Mouse (Mus musculus) heart, embryonic 10.5 days (tissue): Measurements from ENCODE around the gene Srsx. TPM values are rescaled to one million over a fixed set of nuclear protein-coding genes. Genes with fewer than 3 reads are reported as not detected.
"Not testable (repeated sequence)": the region's sequence is repeated elsewhere in the genome, so short reads cannot be mapped to it uniquely, and the experiment has no call there.

Experiments
- DNase-seq: peaks from one replicate; pipeline ENCODE4 v3.0.0-alpha.2; 2017; ENCODE audit warnings: low spot score
- H3K27ac ChIP-seq: fragments of 300-500 bp; sonication (generic); 2 replicates; pipeline ENCODE4 v1.5.1; 2016; ENCODE audit warnings: mild to moderate bottlenecking
- H3K27me3 ChIP-seq: fragments of 300-500 bp; sonication (generic); 2 replicates; pipeline ENCODE4 v1.6.1; 2016; ENCODE audit warnings: mild to moderate bottlenecking; ENCODE audit not compliant: poor library complexity, insufficient read depth, severe bottlenecking
- H3K36me3 ChIP-seq: fragments of 300-500 bp; sonication (generic); 2 replicates; pipeline ENCODE4 v1.6.1; 2016; ENCODE audit warnings: mild to moderate bottlenecking, moderate library complexity
- H3K4me1 ChIP-seq: fragments of 300-500 bp; sonication (generic); 2 replicates; pipeline ENCODE4 v1.6.1; 2016; ENCODE audit warnings: mild to moderate bottlenecking
- H3K4me3 ChIP-seq: fragments of 300-500 bp; sonication (generic); 2 replicates; pipeline ENCODE4 v1.5.1; 2016; ENCODE audit warnings: mild to moderate bottlenecking, moderate library complexity
- H3K9me3 ChIP-seq: fragments of 300-500 bp; sonication (generic); 2 replicates; pipeline ENCODE4 v1.6.1; 2016; ENCODE audit warnings: mild to moderate bottlenecking, moderate library complexity
- WGBS: fragments of 180-500 bp; shearing (Covaris S2); methylation state at CpG from one replicate; pipeline ENCODE4 v1.1.7; 2016; 5-methylcytosine and 5-hydroxymethylcytosine counted together
- polyA plus RNA-seq: library from polyadenylated mRNA; unstranded; fragments of >200 nt; fragmentation: Nextera tagmentation; extraction: Ambion mirVana; gene quantifications from 2 replicates; pipeline ENCODE4 v1.2.1, GENCODE M21; 2016

Srsx gene
- not detected in 2 replicates for polyA plus RNA-seq

GRCm38 (mm10) chrX:123222381-123222780, at the start of gene Srsx:
TSS of gene Srsx (minus strand) at chrX:123222481.
- not testable (repeated sequence) for H3K36me3 ChIP-seq, H3K27ac ChIP-seq, H3K4me1 ChIP-seq, H3K4me3 ChIP-seq, H3K27me3 ChIP-seq, DNase-seq, H3K9me3 ChIP-seq
- WGBS: 33% methylated on average over 1 of the region's 1 CpGs

GRCm38 (mm10) chrX:123246807-123247206, 24.5 kb upstream of the Srsx start, which contains the start of gene Gm17577:
TSS of gene Gm17577 (minus strand) at chrX:123246907.
- no CpG with 5 or more reads among the region's 3 CpGs for WGBS
- H3K9me3 ChIP-seq, H3K4me1 ChIP-seq, H3K27ac ChIP-seq, DNase-seq, H3K27me3 ChIP-seq, H3K36me3 ChIP-seq, H3K4me3 ChIP-seq: not testable (repeated sequence)

Other genes starting within 250 kb of the Srsx start
- not detected in 2 replicates for gene Gm17521, start 192.8 kb downstream of the Srsx start, polyA plus RNA-seq
- 11.6 and 12.1 TPM in 2 replicates for gene Cldn34c1, start 119.0 kb downstream of the Srsx start, polyA plus RNA-seq
- not detected in 2 replicates for gene Gm17577, start 24.4 kb upstream of the Srsx start, polyA plus RNA-seq